Mouse (Mus musculus) testis, adult 2 months (tissue): Measurements from ENCODE around the gene Gsk3b. TPM values are rescaled to one million over a fixed set of nuclear protein-coding genes. Genes with fewer than 3 reads are reported as not detected.

Experiments
- H3K27ac ChIP-seq: fragments of 200-500 bp; 2 replicates; pipeline ENCODE4 v1.5.1; 2012; ENCODE audit warnings: low read depth, low read length; ENCODE audit not compliant: control insufficient read depth, insufficient read depth
- H3K27me3 ChIP-seq: fragments of 200-500 bp; 2 replicates; pipeline ENCODE4 v1.6.1; 2012; ENCODE audit warnings: mild to moderate bottlenecking, low read length, moderate library complexity; ENCODE audit not compliant: control insufficient read depth, insufficient read depth
- H3K36me3 ChIP-seq: fragments of 200-500 bp; 2 replicates; pipeline ENCODE4 v1.6.1; 2012; ENCODE audit warnings: mild to moderate bottlenecking, low read length; ENCODE audit not compliant: control insufficient read depth, insufficient read depth
- H3K4me1 ChIP-seq: fragments of 200-500 bp; 2 replicates; pipeline ENCODE4 v1.6.1; 2012; ENCODE audit warnings: low read length; ENCODE audit not compliant: control insufficient read depth, insufficient read depth
- H3K4me3 ChIP-seq: fragments of 200-500 bp; 2 replicates; pipeline ENCODE4 v1.5.1; 2012; ENCODE audit warnings: low read depth, mild to moderate bottlenecking, low read length, moderate library complexity, mixed read lengths; ENCODE audit not compliant: control insufficient read depth
- CTCF ChIP-seq: fragments of 200-500 bp; IDR thresholded peaks from 2 replicates; pipeline ENCODE4 v1.5.1; 2012; ENCODE audit warnings: low read depth, mild to moderate bottlenecking, inconsistent platforms, low read length, moderate library complexity; ENCODE audit not compliant: control insufficient read depth, insufficient read depth, insufficient replicate concordance
- POLR2A ChIP-seq: fragments of 200-500 bp; IDR thresholded peaks from 2 replicates; pipeline ENCODE4 v1.6.1; 2012; ENCODE audit warnings: low read depth, mild to moderate bottlenecking, inconsistent platforms, low read length, moderate library complexity; ENCODE audit not compliant: control insufficient read depth
- polyA plus RNA-seq: library from polyadenylated mRNA; depleted of rRNA; stranded (reverse); fragments of >200 nt; gene quantifications from 2 replicates; pipeline ENCODE4 v1.2.3, GENCODE M21; 2012

The Gsk3b gene
- polyA plus RNA-seq, 1 experiment: 129 TPM

GRCm38 (mm10) chr16:38283300-38283699 lies 194.5 kb downstream of the Gsk3b start:
- H3K27ac ChIP-seq: no peak overlapping the region
- no peaks in the 10 kb centered on the region for H3K27me3 ChIP-seq
- no peak for TF ChIP-seq CTCF
- TF ChIP-seq POLR2A: no peak
- no peaks in the 10 kb centered on the region for H3K36me3 ChIP-seq
- no peaks in the 10 kb centered on the region; the same call in 1 of the 2 replicates for H3K4me1 ChIP-seq
- no peak overlapping the region for H3K4me3 ChIP-seq

- TF ChIP-seq POLR2A (no peak), CTCF (no peak)
- Histone ChIP-seq H3K36me3 (no peaks in the 10 kb centered on the region), H3K27ac (no peak overlapping the region), H3K27me3 (no peaks in the 10 kb centered on the region), H3K4me1 (no peaks in the 10 kb centered on the region; the same call in 1 of the 2 replicates), H3K4me3 (no peak overlapping the region; the same call in 1 of the 2 replicates)
Observed at GRCm38 (mm10) chr16:38285801-38286200, 197.0 kb downstream of the Gsk3b start.

DNA sequence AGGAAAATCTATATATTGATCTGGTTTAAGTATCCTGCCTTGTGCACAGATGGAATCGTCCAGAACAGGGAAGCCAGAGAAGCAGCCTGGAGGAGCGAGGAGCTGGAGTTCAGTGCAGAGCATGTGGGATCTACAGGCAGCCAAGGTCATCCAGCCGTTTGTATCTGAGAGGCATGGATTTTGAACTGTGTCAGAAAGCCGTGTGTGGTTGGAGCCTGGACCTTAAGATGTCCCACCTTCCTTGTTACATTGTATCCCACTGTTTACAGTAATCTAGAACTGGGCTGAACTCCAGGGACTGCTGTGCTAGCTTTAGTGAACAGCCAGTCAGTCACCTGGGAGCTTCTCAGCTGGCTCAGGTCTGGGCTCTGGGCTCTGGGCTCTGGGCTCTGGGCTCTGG lies 197.7 kb downstream of the Gsk3b start:
- H3K4me3 ChIP-seq: no peak overlapping the region
- H3K27me3 ChIP-seq: no peaks in the 10 kb centered on the region
- no peaks in the 10 kb centered on the region; the same call in 1 of the 2 replicates for H3K4me1 ChIP-seq
- H3K27ac ChIP-seq: no peak overlapping the region
- no peak for TF ChIP-seq POLR2A
- TF ChIP-seq CTCF: no peak
- H3K36me3 ChIP-seq: no peaks in the 10 kb centered on the region

- no peak for TF ChIP-seq CTCF
- no peak for TF ChIP-seq POLR2A
- no peak overlapping the region for H3K27ac ChIP-seq
- no peak overlapping the region for H3K4me3 ChIP-seq
- no peaks in the 10 kb centered on the region for H3K27me3 ChIP-seq
- H3K4me1 ChIP-seq: no peaks in the 10 kb centered on the region; the same call in 1 of the 2 replicates
- H3K36me3 ChIP-seq: no peaks in the 10 kb centered on the region
Observed at GRCm38 (mm10) chr16:38287357-38287756, 198.6 kb downstream of the Gsk3b start.

GRCm38 (mm10) chr16:38287762-38288161 lies 199.0 kb downstream of the Gsk3b start:
- no peaks in the 10 kb centered on the region; the same call in 1 of the 2 replicates for H3K4me1 ChIP-seq
- no peaks in the 10 kb centered on the region for H3K27me3 ChIP-seq
- TF ChIP-seq POLR2A: no peak
- no peak for TF ChIP-seq CTCF
- no peak overlapping the region for H3K4me3 ChIP-seq
- H3K27ac ChIP-seq: no peak overlapping the region
- H3K36me3 ChIP-seq: no peaks in the 10 kb centered on the region

DNA sequence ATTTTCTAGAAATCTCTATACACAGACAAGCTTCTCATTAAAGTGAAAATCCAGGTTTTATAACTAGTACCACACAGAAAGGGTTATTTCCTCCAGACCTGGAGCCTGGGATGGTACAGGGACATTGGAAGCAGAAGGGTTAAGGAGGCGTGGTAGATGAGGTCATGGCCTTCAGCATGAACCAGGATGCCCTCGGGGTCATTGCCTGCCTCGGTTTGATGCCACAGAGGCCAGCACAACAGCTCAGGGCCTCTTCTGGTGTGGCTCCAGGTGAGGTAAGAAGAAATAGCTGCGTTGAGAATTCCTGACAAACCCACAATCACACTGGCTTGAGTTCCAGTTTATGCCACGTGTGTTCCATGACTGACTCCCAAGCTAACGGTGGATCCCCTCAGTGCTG lies 200.1 kb downstream of the Gsk3b start:
- Histone ChIP-seq H3K4me1 (no peaks in the 10 kb centered on the region; the same call in 1 of the 2 replicates), H3K27ac (no peak overlapping the region), H3K36me3 (no peaks in the 10 kb centered on the region), H3K27me3 (no peaks in the 10 kb centered on the region), H3K4me3 (no peak overlapping the region)
- no peak for TF ChIP-seq CTCF
- TF ChIP-seq POLR2A: no peak

GRCm38 (mm10) chr16:38290151-38290550 lies 201.3 kb downstream of the Gsk3b start:
- TF ChIP-seq CTCF (no peak), POLR2A (no peak)
- Histone ChIP-seq H3K27me3 (no peaks in the 10 kb centered on the region), H3K27ac (no peak overlapping the region), H3K4me1 (no peaks in the 10 kb centered on the region; the same call in 1 of the 2 replicates), H3K36me3 (no peaks in the 10 kb centered on the region), H3K4me3 (no peak overlapping the region)

DNA sequence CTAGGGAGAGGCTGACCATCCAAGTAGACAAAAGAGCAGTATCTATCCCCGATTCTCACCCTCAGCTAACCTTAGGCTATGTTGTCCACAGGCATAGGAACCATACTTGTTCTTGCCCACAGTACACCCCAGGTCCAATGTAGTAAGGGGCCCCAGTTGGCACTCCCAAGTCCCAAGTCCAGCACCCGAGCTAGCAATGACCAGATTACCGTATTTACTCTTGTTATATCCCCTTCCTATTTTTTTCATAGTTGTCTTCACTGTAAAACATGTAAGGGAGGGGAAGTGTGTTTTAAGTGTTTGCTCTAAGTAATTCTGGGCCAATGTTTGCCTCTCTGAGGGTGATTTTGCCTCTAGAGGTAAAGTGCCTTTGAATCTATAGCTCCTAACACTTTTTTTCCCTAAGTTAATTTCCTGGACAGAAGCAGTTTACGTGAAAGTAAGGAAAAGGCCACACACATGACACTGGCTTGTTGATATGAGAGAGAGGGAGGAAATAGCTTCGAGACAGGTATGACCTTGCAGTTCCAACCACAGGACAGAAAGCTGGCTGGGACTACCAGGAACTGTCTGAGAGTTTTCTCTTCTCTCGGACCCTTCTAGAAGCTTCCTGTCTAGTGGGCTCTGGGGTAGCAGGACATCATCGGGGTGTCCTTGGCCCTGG lies 206.0 kb downstream of the Gsk3b start, which contains the start of gene Nr1i2:
TSS of gene Nr1i2 (minus strand) at position 140 of the 664 bp plus-strand sequence.
- Histone ChIP-seq H3K4me3 (no peak within 1 kb of the TSS), H3K36me3 (no peaks in the 10 kb centered on the region), H3K27me3 (no peaks in the 10 kb centered on the region), H3K27ac (no peak within 1 kb of the TSS), H3K4me1 (no peaks in the 10 kb centered on the region)
- no peak for TF ChIP-seq POLR2A
- TF ChIP-seq CTCF: no peak
